9 mouse cellular contexts compared by ENCODE assay signal in genomic region chr11:108910903-108911302, GRCm38 (mm10). TPM values are rescaled to one million over a fixed set of nuclear protein-coding genes. Genes with fewer than 3 reads are reported as not detected.
DNase-seq lines count a peak whose midpoint lies in the region; ATAC-seq and TF ChIP-seq lines count a peak whose summit lies in the region.
"Had no signal": no experiment of that assay in that cellular context is flagged by ENCODE, and none has a peak within 500 bp of the region (broad histone marks: within the 10 kb centered on the region; RNA-seq: fewer than 3 reads in every experiment).

No protein-coding gene starts in this region.

- ATAC-seq in kidney, postnatal 0 days (replicated peaks; ENCODE audit: low FRiP score, low read depth), result no peak
- no peak; the same call in 1 of the 2 replicates for ATAC-seq in embryonic facial prominence, embryonic 15.5 days (ENCODE audit: insufficient number of reproducible peaks, low FRiP score, low TSS enrichment, low read depth)
- ATAC-seq in lung, postnatal 0 days, result peak; percentile 65

- no peaks in the 10 kb centered on the region for H3K9me3 ChIP-seq in kidney, postnatal 0 days (replicated peaks; ENCODE audit: low read length)
- H3K9me3 ChIP-seq in embryonic facial prominence, embryonic 15.5 days (replicated peaks), result no peaks in the 10 kb centered on the region
- no peaks in the 10 kb centered on the region for H3K9me3 ChIP-seq in lung, postnatal 0 days (ENCODE audit: low read length)

- DNase-seq in kidney, postnatal 0 days (ENCODE audit: low spot score), result no peak
- no peak for DNase-seq in kidney, postnatal 36 days
- no peak for DNase-seq in lung, postnatal 0 days (ENCODE audit: low spot score)
- peak; percentile 89 for DNase-seq in thymus, postnatal 14 days
- no peak for DNase-seq in right cerebral cortex, postnatal 36 days (ENCODE audit: low spot score in 2 of 2)
- no peak for DNase-seq in MN1 (ENCODE audit: low spot score)
- no peak for DNase-seq in cerebellum, postnatal 10 days
- DNase-seq: gastrocnemius, postnatal 14 days had no signal

- H3K27me3 ChIP-seq in kidney, postnatal 0 days (ENCODE audit: insufficient read depth, low read length), result no peaks in the 10 kb centered on the region
- H3K27me3 ChIP-seq in embryonic facial prominence, embryonic 15.5 days, result 0 out of 2 replicates have a peak, but pooled peaks cover 5% of the 10 kb centered on the region
- H3K27me3 ChIP-seq in lung, postnatal 0 days (replicated peaks; ENCODE audit: insufficient read depth, low read length), result no peaks in the 10 kb centered on the region

- no peak overlapping the region for H3K27ac ChIP-seq in kidney, postnatal 0 days
- no peak overlapping the region for H3K27ac ChIP-seq in embryonic facial prominence, embryonic 15.5 days (replicated peaks)
- H3K27ac ChIP-seq in lung, postnatal 0 days (ENCODE audit: low read length), result no peak overlapping the region

- peaks cover 13% of the 10 kb centered on the region; the same call in 1 of the 2 replicates for H3K4me1 ChIP-seq in kidney, postnatal 0 days (replicated peaks; ENCODE audit: insufficient read depth, low read length)
- peaks cover 16% of the 10 kb centered on the region for H3K4me1 ChIP-seq in embryonic facial prominence, embryonic 15.5 days
- peaks cover 6% of the 10 kb centered on the region for H3K4me1 ChIP-seq in lung, postnatal 0 days (ENCODE audit: insufficient read depth, low read depth, low read length)

- peak overlapping the region; percentile 43; the same call in 1 of the 2 replicates for H3K4me2 ChIP-seq in kidney, postnatal 0 days (ENCODE audit: low read length)
- peak overlapping the region; percentile 52 for H3K4me2 ChIP-seq in embryonic facial prominence, embryonic 15.5 days (replicated peaks)
- peak overlapping the region; percentile 52 for H3K4me2 ChIP-seq in lung, postnatal 0 days (replicated peaks; ENCODE audit: low read depth, low read length)

- H3K36me3 ChIP-seq in kidney, postnatal 0 days (ENCODE audit: insufficient read depth, low read length), result no peaks in the 10 kb centered on the region
- no peaks in the 10 kb centered on the region for H3K36me3 ChIP-seq in embryonic facial prominence, embryonic 15.5 days
- H3K36me3 ChIP-seq in lung, postnatal 0 days (ENCODE audit: insufficient read depth, low read length), result no peaks in the 10 kb centered on the region

- peak; percentile 38; the same call in 1 of the 2 replicates for TF ChIP-seq EP300 in lung, postnatal 0 days (IDR thresholded peaks at IDR 0.05)

- 47% methylated on average over 7 of the region's 7 CpGs for WGBS in kidney, postnatal 0 days
- 30% methylated on average over 7 of the region's 7 CpGs for WGBS in embryonic facial prominence, embryonic 15.5 days
- 35% methylated on average over 7 of the region's 7 CpGs for WGBS in lung, postnatal 0 days

- TF ChIP-seq CTCF in kidney, postnatal 0 days (IDR thresholded peaks at IDR 0.05; ENCODE audit: low read depth), result no peak
- no peak for TF ChIP-seq CTCF in lung, postnatal 0 days (IDR thresholded peaks at IDR 0.05)

- H3K9ac ChIP-seq in kidney, postnatal 0 days (ENCODE audit: low read depth, low read length), result no peak overlapping the region
- H3K9ac ChIP-seq in embryonic facial prominence, embryonic 15.5 days, result no peak overlapping the region
- H3K9ac ChIP-seq in lung, postnatal 0 days (replicated peaks; ENCODE audit: low read depth), result no peak overlapping the region

- H3K4me3 ChIP-seq in kidney, postnatal 0 days (replicated peaks; ENCODE audit: low read depth, low read length), result no peak overlapping the region
- H3K4me3 ChIP-seq in embryonic facial prominence, embryonic 15.5 days (replicated peaks), result no peak overlapping the region; the same call in 1 of the 2 replicates
- H3K4me3 ChIP-seq in lung, postnatal 0 days (ENCODE audit: low read depth, low read length), result 0 out of 2 replicates have a peak overlapping the region, but pooled peaks have one; percentile 14

RNA-seq across cellular contexts. Expression of gene Axin2, which starts 9.2 kb away (rescaled TPM):
- polyA plus RNA-seq in kidney, postnatal 0 days (2015; fragmentation: Nextera tagmentation; extraction: Ambion mirVana), result 5.3 and 5.8 TPM in 2 replicates
- 12.5 and 14.5 TPM in 2 replicates for polyA plus RNA-seq in embryonic facial prominence, embryonic 15.5 days (2015; fragmentation: Nextera tagmentation; extraction: Ambion mirVana)
- polyA plus RNA-seq in lung, postnatal 0 days (2015; fragmentation: Nextera tagmentation; extraction: Ambion mirVana), result 10.4 and 11.0 TPM in 2 replicates
